Mouse (Mus musculus): ENCODE results near the gene Cpe. TPM values are rescaled to one million over a fixed set of nuclear protein-coding genes. Genes with fewer than 3 reads are reported as not detected.

Gene Cpe
- polyA plus RNA-seq, 1 experiment from 2014 or later: 775 TPM

DNA sequence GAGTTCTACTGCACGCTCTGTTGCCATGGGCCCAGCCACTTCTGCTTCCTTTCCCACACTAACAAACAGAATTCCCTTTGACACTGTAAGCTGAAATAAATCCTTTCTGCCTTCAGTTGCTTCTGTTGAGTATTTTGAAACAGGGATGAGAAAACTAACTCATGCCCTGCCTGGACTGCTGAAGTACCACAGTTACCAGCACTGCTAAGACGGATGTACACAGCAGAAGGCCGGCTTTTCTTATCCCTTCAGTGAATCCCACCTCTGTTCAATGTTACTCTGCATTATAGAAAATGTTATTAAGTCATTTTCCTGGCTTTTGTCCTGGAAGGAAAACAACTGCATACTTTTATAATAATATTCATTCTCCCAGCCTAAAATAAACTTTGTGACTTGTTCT lies 45.7 kb downstream of the Cpe start:
- no peak for ATAC-seq (ENCODE audit: low FRiP score)
- Histone ChIP-seq H3K27me3 (replicated peaks) (no peaks in the 10 kb centered on the region), H3K4me1 (peaks cover 20% of the 10 kb centered on the region; the same call in 1 of the 2 replicates), H3K9me3 (replicated peaks) (no peaks in the 10 kb centered on the region), H3K9ac (replicated peaks) (no peak overlapping the region), H3K4me2 (no peak overlapping the region), H3K36me3 (no peaks in the 10 kb centered on the region), H3K4me3 (replicated peaks) (no peak overlapping the region), H3K27ac (replicated peaks) (no peak overlapping the region)
- WGBS: 89% methylated on average over 3 of the region's 3 CpGs

DNA sequence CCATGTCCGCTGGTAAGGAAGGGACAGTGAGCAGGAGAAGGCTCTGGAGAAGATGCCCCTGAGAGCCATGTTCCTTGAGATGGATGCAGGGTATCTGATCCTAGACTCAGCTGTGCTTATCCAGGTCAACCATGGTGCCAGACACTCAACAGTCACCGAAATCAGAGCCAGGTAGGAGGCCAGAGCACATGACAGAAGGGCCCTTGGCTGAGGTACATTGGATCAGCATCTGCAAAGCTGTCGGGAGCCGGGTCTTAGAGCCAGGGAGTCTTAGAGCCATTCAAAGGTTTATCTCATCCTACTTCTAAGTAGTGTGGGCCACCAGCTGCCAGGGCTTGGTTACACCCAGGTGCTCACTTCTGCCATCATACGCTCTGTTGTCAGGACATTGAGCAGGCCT lies 46.4 kb downstream of the Cpe start:
- Histone ChIP-seq H3K9ac (replicated peaks) (no peak overlapping the region), H3K4me3 (replicated peaks) (no peak overlapping the region), H3K27me3 (replicated peaks) (no peaks in the 10 kb centered on the region), H3K9me3 (replicated peaks) (no peaks in the 10 kb centered on the region), H3K4me2 (no peak overlapping the region), H3K27ac (replicated peaks) (no peak overlapping the region), H3K36me3 (no peaks in the 10 kb centered on the region), H3K4me1 (peaks cover 20% of the 10 kb centered on the region; the same call in 1 of the 2 replicates)
- ATAC-seq (ENCODE audit: low FRiP score): no peak
- WGBS: 96% methylated on average over 5 of the region's 5 CpGs

DNA sequence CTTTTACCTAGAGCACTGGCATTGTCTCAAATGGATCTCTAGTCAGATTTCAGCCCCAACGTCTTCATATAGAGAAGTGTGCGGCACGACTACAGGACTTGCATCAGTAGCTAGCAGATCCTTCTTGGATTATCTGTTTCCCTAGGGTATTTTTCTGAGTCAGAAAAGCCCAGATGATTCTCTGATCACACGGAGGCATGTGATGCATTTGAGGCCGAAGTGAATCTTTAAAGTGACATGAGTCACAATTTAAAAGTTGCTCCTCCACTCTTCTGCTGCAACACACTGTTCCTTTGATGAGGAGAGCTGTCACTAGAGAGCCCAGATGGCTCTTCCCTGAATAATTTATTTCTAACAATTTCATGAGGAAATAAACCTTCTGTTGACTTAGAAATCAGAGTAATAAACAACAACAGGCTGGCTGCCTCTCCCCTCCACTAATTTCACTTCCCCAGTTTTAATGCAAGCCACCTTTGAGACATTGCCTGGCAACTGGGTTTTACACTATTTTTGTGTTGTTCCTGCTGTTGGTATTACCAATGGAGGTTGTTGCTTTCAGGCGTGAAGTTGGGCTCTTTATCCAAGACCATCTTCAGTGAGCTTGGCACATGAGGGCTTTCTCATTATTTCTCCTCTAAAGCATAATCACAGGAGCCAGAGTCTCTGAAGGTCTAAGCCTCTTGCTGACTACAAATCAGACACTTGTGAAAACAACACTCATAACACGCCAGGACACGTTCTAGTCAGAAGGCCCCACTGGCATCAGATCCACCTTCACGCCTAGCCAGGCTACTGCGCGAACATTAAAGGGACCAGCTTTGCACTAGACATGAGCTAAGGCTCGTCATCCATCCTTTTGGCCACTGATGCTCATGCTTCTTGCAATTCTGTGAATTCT lies 48.5 kb downstream of the Cpe start:
- WGBS: 70% methylated on average over 12 of the region's 12 CpGs
- H3K4me2 ChIP-seq: no peak overlapping the region
- H3K27ac ChIP-seq (replicated peaks): peak overlapping the region; percentile 64; the same call in 1 of the 2 replicates

DNA sequence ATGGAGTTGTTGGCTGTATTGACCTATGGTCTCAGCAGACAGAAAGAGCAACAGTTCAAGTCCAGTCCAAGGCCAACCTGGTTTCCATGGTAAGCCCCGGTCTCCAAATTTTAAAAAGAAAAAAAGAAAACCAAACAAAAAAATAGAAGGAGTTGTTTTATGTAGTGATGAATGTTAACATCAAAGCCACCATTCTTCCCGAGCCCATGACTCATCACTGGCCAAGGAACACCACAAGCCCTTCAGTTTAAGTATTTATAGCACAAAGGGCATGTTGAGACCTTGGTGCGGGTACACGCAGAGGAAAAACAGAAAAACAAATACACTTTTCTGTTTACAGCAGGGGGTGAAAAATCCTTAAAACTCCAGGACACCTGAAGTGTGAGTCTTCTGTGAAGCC lies 49.5 kb downstream of the Cpe start:
- Histone ChIP-seq H3K4me3 (replicated peaks) (no peak overlapping the region), H3K27me3 (replicated peaks) (no peaks in the 10 kb centered on the region), H3K27ac (replicated peaks) (no peak overlapping the region), H3K9me3 (replicated peaks) (no peaks in the 10 kb centered on the region), H3K4me2 (no peak overlapping the region), H3K9ac (replicated peaks) (no peak overlapping the region), H3K4me1 (peaks cover 20% of the 10 kb centered on the region; the same call in 1 of the 2 replicates), H3K36me3 (no peaks in the 10 kb centered on the region)
- no peak for ATAC-seq (ENCODE audit: low FRiP score)
- WGBS: 84% methylated on average over 4 of the region's 4 CpGs

More for the DNA sequence above, 48.5 kb downstream of the Cpe start:
- H3K4me3 ChIP-seq (replicated peaks): no peak overlapping the region
- no peaks in the 10 kb centered on the region for H3K9me3 ChIP-seq (replicated peaks)
- peaks cover 20% of the 10 kb centered on the region; the same call in 1 of the 2 replicates for H3K4me1 ChIP-seq
- H3K36me3 ChIP-seq: no peaks in the 10 kb centered on the region
- no peaks in the 10 kb centered on the region for H3K27me3 ChIP-seq (replicated peaks)
- no peak for ATAC-seq (ENCODE audit: low FRiP score)
- no peak overlapping the region for H3K9ac ChIP-seq (replicated peaks)

DNA sequence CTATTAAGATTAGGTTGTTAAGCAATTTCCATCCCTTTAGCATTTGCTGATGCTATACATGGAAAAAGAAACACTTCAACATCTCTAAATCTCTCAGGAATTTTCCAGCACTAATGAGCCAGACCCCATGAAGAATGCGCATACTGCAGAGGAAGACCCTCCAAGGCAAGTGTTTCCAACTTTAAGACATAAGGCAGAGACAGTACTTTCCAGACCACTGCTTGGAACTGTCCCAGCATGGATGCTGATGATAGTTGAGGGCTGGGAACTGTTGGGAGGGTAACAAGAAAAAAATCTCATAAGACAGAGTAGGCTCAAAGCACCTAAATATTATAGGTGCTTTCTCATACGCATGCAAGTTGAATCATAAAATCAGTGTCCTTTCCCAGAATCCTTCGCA lies 50.1 kb downstream of the Cpe start:
- Histone ChIP-seq H3K27ac (replicated peaks) (no peak overlapping the region), H3K36me3 (no peaks in the 10 kb centered on the region), H3K4me1 (peaks cover 20% of the 10 kb centered on the region; the same call in 1 of the 2 replicates), H3K4me3 (replicated peaks) (no peak overlapping the region), H3K9ac (replicated peaks) (no peak overlapping the region), H3K27me3 (replicated peaks) (no peaks in the 10 kb centered on the region), H3K4me2 (no peak overlapping the region), H3K9me3 (replicated peaks) (no peaks in the 10 kb centered on the region)
- 96% methylated on average over 3 of the region's 3 CpGs for WGBS
- no peak for ATAC-seq (ENCODE audit: low FRiP score)

DNA sequence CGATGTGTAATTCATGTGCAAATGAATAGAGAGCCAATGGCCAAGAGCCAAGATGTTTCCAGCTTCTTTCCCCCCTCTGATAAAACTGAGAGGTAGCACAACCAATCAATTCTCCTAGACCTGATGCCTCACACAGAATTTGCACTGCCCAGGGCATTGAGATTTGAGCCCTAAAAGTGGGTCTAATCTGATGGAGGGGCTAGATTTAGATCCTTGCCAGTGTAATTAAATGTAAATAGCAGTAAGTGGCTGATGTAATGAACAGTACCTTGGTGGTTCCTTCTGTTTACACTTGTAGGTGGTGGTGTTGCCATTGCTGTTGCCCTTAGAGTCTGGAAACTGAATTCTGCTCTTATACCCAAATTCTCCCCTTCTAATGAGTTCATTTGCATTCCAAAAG lies 52.3 kb downstream of the Cpe start:
- H3K9me3 ChIP-seq (replicated peaks): no peaks in the 10 kb centered on the region
- WGBS: 53% methylated on average over 1 of the region's 1 CpGs
- peaks cover 14% of the 10 kb centered on the region; the same call in 1 of the 2 replicates for H3K4me1 ChIP-seq
- no peak overlapping the region for H3K27ac ChIP-seq (replicated peaks)
- ATAC-seq (ENCODE audit: low FRiP score): no peak
- H3K9ac ChIP-seq (replicated peaks): no peak overlapping the region
- no peaks in the 10 kb centered on the region for H3K27me3 ChIP-seq (replicated peaks)
- H3K4me2 ChIP-seq: no peak overlapping the region
- H3K4me3 ChIP-seq (replicated peaks): no peak overlapping the region
- no peaks in the 10 kb centered on the region for H3K36me3 ChIP-seq

DNA sequence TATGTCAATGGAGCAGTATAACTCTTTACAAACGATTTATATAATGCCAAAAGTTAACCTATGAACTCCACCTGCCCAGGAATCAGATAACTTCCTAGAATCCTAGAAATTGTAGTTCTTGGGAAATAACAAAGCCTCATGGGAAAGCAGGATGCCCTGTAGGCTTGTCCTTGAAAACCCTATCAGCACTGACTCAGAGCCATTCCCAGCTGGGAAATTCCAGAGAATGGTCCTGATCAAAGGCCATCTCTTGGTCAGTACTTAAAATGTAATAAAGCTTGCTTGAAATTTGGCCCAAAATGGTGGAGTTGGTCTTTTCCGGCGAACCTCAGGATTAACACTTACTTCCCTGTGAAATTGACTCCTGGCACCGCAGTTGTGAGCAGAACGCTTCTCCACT lies 53.2 kb downstream of the Cpe start:
- Histone ChIP-seq H3K4me1 (peaks cover 12% of the 10 kb centered on the region; the same call in 1 of the 2 replicates), H3K27ac (replicated peaks) (no peak overlapping the region), H3K9ac (replicated peaks) (no peak overlapping the region), H3K9me3 (replicated peaks) (no peaks in the 10 kb centered on the region), H3K27me3 (replicated peaks) (no peaks in the 10 kb centered on the region), H3K36me3 (no peaks in the 10 kb centered on the region), H3K4me3 (replicated peaks) (no peak overlapping the region), H3K4me2 (no peak overlapping the region)
- 88% methylated on average over 5 of the region's 5 CpGs for WGBS
- no peak for ATAC-seq (ENCODE audit: low FRiP score)

DNA sequence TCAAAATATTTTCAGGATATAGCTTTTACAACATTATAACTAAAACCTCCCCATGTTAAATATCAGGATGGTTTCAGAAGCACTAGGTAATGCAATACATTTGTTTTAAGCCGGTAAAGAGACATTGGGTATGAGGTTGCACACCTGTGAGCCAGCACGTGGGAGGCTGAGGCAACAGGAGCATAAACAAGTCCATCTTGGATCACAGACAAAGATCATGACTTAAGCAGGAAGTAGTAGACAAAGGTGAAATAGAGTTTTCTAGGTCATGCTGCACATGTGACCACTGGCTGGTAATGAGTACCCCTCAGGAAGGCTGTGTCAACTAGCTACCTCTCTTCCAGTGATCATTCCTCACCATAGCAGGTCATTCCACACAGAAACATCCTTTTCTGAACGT lies 58.0 kb downstream of the Cpe start:
- H3K4me3 ChIP-seq (replicated peaks): no peak overlapping the region
- WGBS: 84% methylated on average over 3 of the region's 3 CpGs

DNA sequence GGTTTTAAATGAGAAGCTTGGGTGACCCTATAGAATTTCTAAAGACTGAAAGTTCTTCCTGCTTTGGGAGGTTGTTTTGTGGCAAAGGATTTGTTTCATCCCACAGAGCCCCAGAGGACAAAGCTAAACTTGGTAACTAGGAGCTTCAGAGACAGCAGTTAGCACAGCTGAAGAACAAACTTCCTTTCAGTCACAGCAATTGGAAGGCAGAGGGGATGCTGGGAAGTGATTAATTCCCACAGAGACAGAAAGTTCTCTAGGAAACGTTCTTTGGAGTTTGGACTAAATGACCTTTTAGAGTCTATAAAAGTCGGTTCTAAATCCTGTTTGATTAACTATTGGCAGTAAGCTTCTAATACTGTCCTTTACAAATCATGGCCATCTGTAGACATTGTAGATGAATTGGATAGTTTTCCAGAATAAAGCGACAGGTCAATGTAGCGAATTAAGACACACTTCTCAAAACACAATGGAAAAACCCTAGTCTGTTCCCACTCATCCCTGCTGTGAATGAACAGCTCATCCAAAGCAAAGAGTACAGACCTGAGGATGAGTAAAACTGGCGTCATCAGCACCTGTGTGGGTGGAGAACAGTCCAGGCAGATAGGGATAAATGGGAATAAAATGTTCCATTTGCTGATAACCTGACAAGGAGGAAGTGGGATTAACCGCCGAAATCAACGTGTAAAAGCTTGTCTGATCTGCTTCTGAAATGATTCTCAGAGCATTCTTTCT lies 58.6 kb downstream of the Cpe start:
- no peak overlapping the region for H3K4me2 ChIP-seq
- ATAC-seq (ENCODE audit: low FRiP score): no peak
- no peaks in the 10 kb centered on the region for H3K36me3 ChIP-seq
- H3K9ac ChIP-seq (replicated peaks): no peak overlapping the region
- peaks cover 3% of the 10 kb centered on the region; the same call in 1 of the 2 replicates for H3K4me1 ChIP-seq
- no peaks in the 10 kb centered on the region for H3K9me3 ChIP-seq (replicated peaks)
- H3K27ac ChIP-seq (replicated peaks): no peak overlapping the region
- H3K4me3 ChIP-seq (replicated peaks): no peak overlapping the region
- WGBS: 54% methylated on average over 8 of the region's 8 CpGs
- H3K27me3 ChIP-seq (replicated peaks): no peaks in the 10 kb centered on the region

More for the DNA sequence above, 58.0 kb downstream of the Cpe start:
- H3K27ac ChIP-seq (replicated peaks): no peak overlapping the region
- no peaks in the 10 kb centered on the region for H3K4me1 ChIP-seq
- H3K36me3 ChIP-seq: no peaks in the 10 kb centered on the region
- H3K4me2 ChIP-seq: no peak overlapping the region
- H3K9me3 ChIP-seq (replicated peaks): no peaks in the 10 kb centered on the region
- no peak for ATAC-seq (ENCODE audit: low FRiP score)
- H3K27me3 ChIP-seq (replicated peaks): no peaks in the 10 kb centered on the region
- no peak overlapping the region for H3K9ac ChIP-seq (replicated peaks)

DNA sequence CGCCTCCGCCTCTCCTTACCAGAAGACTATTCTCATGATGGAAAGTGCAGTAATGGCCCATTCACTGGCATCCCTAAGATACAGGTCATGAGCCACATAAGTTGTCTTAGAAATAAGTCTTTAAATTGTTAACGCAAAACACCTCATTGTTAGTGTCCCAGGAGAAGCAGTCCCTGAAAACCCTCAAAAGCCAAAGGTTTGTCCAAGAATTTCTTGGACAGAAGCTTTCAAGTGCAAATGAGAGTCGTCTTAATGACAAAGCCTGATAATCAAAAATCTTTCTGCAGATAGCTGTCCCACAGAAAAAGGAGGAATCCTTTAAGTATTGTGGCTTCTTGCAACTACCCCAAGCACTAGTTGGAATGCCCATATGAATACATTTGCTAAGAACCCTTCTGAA lies 60.7 kb downstream of the Cpe start:
- no peak overlapping the region for H3K9ac ChIP-seq (replicated peaks)
- H3K27me3 ChIP-seq (replicated peaks): no peaks in the 10 kb centered on the region
- H3K36me3 ChIP-seq: no peaks in the 10 kb centered on the region
- WGBS: 92% methylated on average over 4 of the region's 4 CpGs
- H3K9me3 ChIP-seq (replicated peaks): no peaks in the 10 kb centered on the region
- peaks cover 3% of the 10 kb centered on the region; the same call in 1 of the 2 replicates for H3K4me1 ChIP-seq
- H3K4me2 ChIP-seq: no peak overlapping the region
- no peak overlapping the region for H3K4me3 ChIP-seq (replicated peaks)
- ATAC-seq (ENCODE audit: low FRiP score): no peak
- no peak overlapping the region for H3K27ac ChIP-seq (replicated peaks)

DNA sequence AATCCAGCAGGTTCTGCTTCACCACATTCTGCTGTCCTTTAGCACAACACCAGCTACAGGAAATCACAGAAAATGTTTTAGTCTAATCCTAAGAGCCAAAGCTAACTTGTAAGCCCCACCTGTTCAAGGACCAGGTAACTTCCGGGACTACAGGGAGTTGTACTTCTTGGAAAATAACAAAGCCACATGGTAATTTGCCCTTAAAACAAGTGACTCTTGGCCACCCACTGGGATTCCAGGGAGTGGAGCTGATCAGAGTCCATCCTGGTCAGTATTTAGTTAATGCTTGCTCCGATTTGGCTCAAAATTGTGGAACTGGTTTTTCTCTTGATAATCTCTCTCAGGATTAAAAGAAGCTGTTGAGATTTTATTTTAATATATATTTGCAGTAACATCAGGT lies 61.1 kb downstream of the Cpe start:
- no peaks in the 10 kb centered on the region for H3K9me3 ChIP-seq (replicated peaks)
- H3K4me2 ChIP-seq: no peak overlapping the region
- 78% methylated on average over 2 of the region's 2 CpGs for WGBS
- H3K27me3 ChIP-seq (replicated peaks): no peaks in the 10 kb centered on the region
- ATAC-seq (ENCODE audit: low FRiP score): no peak
- H3K36me3 ChIP-seq: no peaks in the 10 kb centered on the region
- H3K4me1 ChIP-seq: peaks cover 3% of the 10 kb centered on the region; the same call in 1 of the 2 replicates
- no peak overlapping the region for H3K27ac ChIP-seq (replicated peaks)
- H3K4me3 ChIP-seq (replicated peaks): no peak overlapping the region
- H3K9ac ChIP-seq (replicated peaks): no peak overlapping the region
